Mouse (Mus musculus) lung, postnatal 0 days (tissue): ENCODE measurements around the gene Clcn7. TPM values are rescaled to one million over a fixed set of nuclear protein-coding genes. Genes with fewer than 3 reads are reported as not detected.
"Not testable (repeated sequence)": the region's sequence is repeated elsewhere in the genome, so short reads cannot be mapped to it uniquely, and the experiment has no call there.

Experiments
- ATAC-seq: fragments of 200-750 bp; cut with Nextera tagmentation; 2 replicates; pipeline ENCODE4 v1.8.0; 2017; ENCODE audit warnings: moderate library complexity
- DNase-seq: peaks from one replicate; pipeline ENCODE4 v3.0.0-alpha.2; 2016; ENCODE audit warnings: low spot score
- H3K27ac ChIP-seq: fragments of 300-500 bp; sonication (generic); 2 replicates; pipeline ENCODE4 v1.5.1; 2014; ENCODE audit warnings: antibody characterized with exemption, mild to moderate bottlenecking, low read length, mixed read lengths
- H3K27me3 ChIP-seq: fragments of 300-500 bp; sonication (generic); replicated peaks from 2 replicates; pipeline ENCODE4 v1.6.1; 2014; ENCODE audit warnings: low read length, mixed read lengths; ENCODE audit not compliant: insufficient read depth
- H3K36me3 ChIP-seq: fragments of 300-500 bp; sonication (generic); 2 replicates; pipeline ENCODE4 v1.6.1; 2014; ENCODE audit warnings: low read length, mixed read lengths; ENCODE audit not compliant: insufficient read depth
- H3K4me1 ChIP-seq: fragments of 300-500 bp; sonication (generic); 2 replicates; pipeline ENCODE4 v1.6.1; 2014; ENCODE audit warnings: antibody characterized with exemption, low read depth, low read length, mixed read lengths; ENCODE audit not compliant: insufficient read depth
- H3K4me2 ChIP-seq: fragments of 300-500 bp; sonication (generic); replicated peaks from 2 replicates; pipeline ENCODE4 v1.6.1; 2014; ENCODE audit warnings: low read depth, mild to moderate bottlenecking, low read length, moderate library complexity, mixed read lengths
- H3K4me3 ChIP-seq: fragments of 300-500 bp; sonication (generic); 2 replicates; pipeline ENCODE4 v1.5.1; 2014; ENCODE audit warnings: low read depth, low read length
- H3K9ac ChIP-seq: fragments of 300-500 bp; sonication (generic); replicated peaks from 2 replicates; pipeline ENCODE4 v1.6.1; 2014; ENCODE audit warnings: low read depth, mild to moderate bottlenecking
- H3K9me3 ChIP-seq: fragments of 300-500 bp; sonication (generic); 2 replicates; pipeline ENCODE4 v1.6.1; 2016; ENCODE audit warnings: low read length, mixed read lengths
- CTCF ChIP-seq: IDR thresholded peaks from 2 replicates; pipeline ENCODE4 v1.5.1; 2016; ENCODE audit warnings: antibody characterized with exemption, mild to moderate bottlenecking
- EP300 ChIP-seq: IDR thresholded peaks from 2 replicates; pipeline ENCODE4 v1.6.1; 2016; ENCODE audit warnings: antibody characterized with exemption, mild to moderate bottlenecking, control low read depth
- WGBS: fragments of 180-500 bp; shearing (Covaris S2); extraction: QIAGEN DNeasy Blood & Tissue Kit; methylation state at CpG from one replicate; pipeline ENCODE4 v1.1.7; 2014; 5-methylcytosine and 5-hydroxymethylcytosine counted together
- polyA plus RNA-seq: library from polyadenylated mRNA; unstranded; fragments of >200 nt; fragmentation: Nextera tagmentation; extraction: Ambion mirVana; gene quantifications from 2 replicates; pipeline ENCODE4 v1.2.1, GENCODE M21; 2015

The Clcn7 gene
- polyA plus RNA-seq, 1 experiment from 2014 or later: 19.2 TPM

GRCm38 (mm10) chr17:25120406-25120805, 12.8 kb upstream of the Clcn7 start, which contains the start of gene Ptx4:
Gene Ptx4 (plus strand): TSS chr17:25120760.
- 38% methylated on average over 3 of the region's 3 CpGs for WGBS
- no peak within 1 kb of the TSS for H3K4me3 ChIP-seq
- H3K9ac ChIP-seq: no peak within 1 kb of the TSS
- DNase-seq (no peak), ATAC-seq (no peak)
- TF ChIP-seq CTCF (no peak), EP300 (no peak)
- H3K9me3 ChIP-seq: no peaks in the 10 kb centered on the region
- H3K27me3 ChIP-seq: no peaks in the 10 kb centered on the region
- no peak within 1 kb of the TSS for H3K4me2 ChIP-seq
- peaks cover 6% of the 10 kb centered on the region; the same call in 1 of the 2 replicates for H3K4me1 ChIP-seq
- H3K36me3 ChIP-seq: no peaks in the 10 kb centered on the region
- no peak within 1 kb of the TSS for H3K27ac ChIP-seq

DNA sequence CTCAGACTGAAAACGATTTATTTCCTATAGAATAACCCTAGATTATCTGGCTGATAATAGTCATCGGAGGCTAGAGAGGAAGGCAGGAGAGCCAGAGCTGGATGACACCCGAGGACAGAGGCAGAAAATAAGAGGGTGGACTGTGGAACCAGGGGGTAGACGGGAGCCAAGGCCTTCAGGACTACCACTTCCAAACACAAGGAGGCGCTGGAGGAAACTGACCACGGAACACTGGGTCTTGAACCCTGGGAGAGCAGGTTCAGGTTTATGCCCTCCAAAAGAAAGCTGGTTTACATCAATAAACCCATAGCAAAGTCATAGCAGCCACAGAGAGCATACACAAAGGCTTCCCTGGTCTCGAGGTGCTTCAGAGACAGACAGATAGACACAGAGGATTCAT, 9.2 kb upstream of the Clcn7 start:
- H3K4me3 ChIP-seq: no peak overlapping the region
- DNase-seq (no peak), ATAC-seq (no peak)
- no peak overlapping the region for H3K27ac ChIP-seq
- H3K4me2 ChIP-seq: no peak overlapping the region
- H3K4me1 ChIP-seq: no peaks in the 10 kb centered on the region
- H3K9ac ChIP-seq: no peak overlapping the region
- TF ChIP-seq CTCF (peak; percentile 63), EP300 (no peak)
- no peaks in the 10 kb centered on the region for H3K9me3 ChIP-seq
- H3K27me3 ChIP-seq: no peaks in the 10 kb centered on the region
- 23% methylated on average over 7 of the region's 7 CpGs for WGBS
- no peaks in the 10 kb centered on the region for H3K36me3 ChIP-seq

DNA sequence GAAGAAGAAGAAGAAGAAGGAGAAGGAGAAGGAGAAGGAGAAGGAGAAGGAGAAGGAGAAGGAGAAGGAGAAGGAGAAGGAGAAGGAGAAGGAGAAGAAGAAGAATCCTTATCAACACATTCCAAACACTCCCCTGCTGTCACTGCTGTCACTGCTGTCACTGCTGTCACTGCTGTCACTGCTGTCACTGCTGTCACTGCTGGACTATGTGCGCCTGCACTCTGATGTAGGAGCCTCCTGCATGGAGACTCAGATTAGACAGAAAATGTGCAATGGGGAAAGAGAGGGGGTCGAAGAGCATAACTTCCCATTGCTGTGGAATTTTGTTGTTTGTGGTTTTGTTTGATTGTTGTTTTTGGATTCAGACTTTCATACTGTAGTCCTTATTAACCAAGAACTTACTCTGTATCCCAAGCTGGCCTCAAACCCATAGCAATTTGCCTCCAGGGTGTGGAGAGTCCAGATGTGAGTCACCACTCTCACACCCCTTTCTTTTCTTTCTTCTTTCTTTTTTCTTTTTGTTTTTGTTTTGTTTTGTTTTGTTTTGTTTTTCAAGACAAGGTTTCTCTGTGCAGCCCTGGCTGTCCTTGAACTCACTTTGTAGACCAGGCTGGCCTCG, 7.6 kb upstream of the Clcn7 start:
- not testable (repeated sequence) for H3K9me3 ChIP-seq, H3K27me3 ChIP-seq, H3K27ac ChIP-seq, H3K9ac ChIP-seq, H3K36me3 ChIP-seq, H3K4me1 ChIP-seq, DNase-seq, H3K4me3 ChIP-seq, H3K4me2 ChIP-seq, ATAC-seq
- WGBS: 58% methylated on average over 3 of the region's 3 CpGs

DNA sequence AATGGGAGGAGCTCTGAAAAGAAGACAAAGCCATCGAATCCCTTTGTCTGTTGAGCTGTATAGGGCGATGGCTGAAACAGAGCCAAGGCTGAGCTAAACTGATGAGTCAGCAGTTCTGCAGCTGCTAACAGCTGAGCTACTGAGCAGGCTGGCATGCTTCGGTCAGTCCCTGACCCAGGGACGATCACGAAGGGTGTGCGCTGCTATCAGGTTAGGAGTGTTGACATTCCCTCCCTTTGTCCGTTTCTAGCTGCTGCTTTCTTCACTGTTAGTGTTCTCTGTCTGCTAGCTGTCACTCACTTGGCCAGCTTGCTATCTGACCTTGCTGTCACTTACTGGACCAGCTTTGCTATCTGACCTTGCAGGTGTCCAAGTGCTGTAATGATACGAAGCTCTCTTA, 6.1 kb upstream of the Clcn7 start:
- Histone ChIP-seq H3K9ac (no peak overlapping the region), H3K4me2 (no peak overlapping the region), H3K4me1 (no peaks in the 10 kb centered on the region), H3K27ac (no peak overlapping the region), H3K9me3 (no peaks in the 10 kb centered on the region), H3K36me3 (no peaks in the 10 kb centered on the region), H3K27me3 (no peaks in the 10 kb centered on the region), H3K4me3 (no peak overlapping the region)
- WGBS: 28% methylated on average over 8 of the region's 8 CpGs
- ATAC-seq (peak; percentile 30; the same call in 1 of the 2 replicates), DNase-seq (no peak)
- TF ChIP-seq CTCF: no peak
- TF ChIP-seq EP300: no peak

DNA sequence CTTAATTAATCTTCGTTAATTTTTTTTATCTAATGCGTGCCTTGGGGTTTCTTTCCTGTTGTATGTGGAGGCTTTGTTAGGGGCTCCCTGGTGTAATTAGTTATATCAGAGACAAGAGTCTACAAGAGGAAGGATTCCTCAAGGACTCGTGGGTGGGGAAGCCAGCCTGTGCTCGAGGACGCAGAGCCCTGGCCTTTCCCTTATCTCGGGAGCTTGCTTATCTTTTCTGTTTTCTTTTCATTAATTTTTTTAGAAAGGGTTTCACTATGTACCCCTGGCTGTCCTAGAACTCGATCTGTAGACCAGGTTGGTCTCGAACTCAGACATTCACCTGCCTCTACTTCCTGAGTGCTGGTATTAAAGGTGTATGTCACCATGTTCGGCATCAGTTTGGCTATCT, 5.5 kb upstream of the Clcn7 start:
- TF ChIP-seq EP300 (no peak), CTCF (no peak)
- ATAC-seq: no peak
- Histone ChIP-seq H3K27me3 (no peaks in the 10 kb centered on the region), H3K4me3 (no peak overlapping the region), H3K27ac (no peak overlapping the region), H3K36me3 (no peaks in the 10 kb centered on the region), H3K9ac (no peak overlapping the region), H3K9me3 (no peaks in the 10 kb centered on the region), H3K4me2 (no peak overlapping the region), H3K4me1 (no peaks in the 10 kb centered on the region)
- no peak for DNase-seq
- 46% methylated on average over 9 of the region's 9 CpGs for WGBS

GRCm38 (mm10) chr17:25130060-25130459, 3.1 kb upstream of the Clcn7 start:
- DNase-seq (no peak), ATAC-seq (no peak)
- 76% methylated on average over 1 of the region's 1 CpGs for WGBS
- H3K4me3 ChIP-seq: no peak overlapping the region
- no peak overlapping the region for H3K4me2 ChIP-seq
- H3K4me1 ChIP-seq: peaks cover 5% of the 10 kb centered on the region
- no peaks in the 10 kb centered on the region for H3K27me3 ChIP-seq
- no peak overlapping the region for H3K27ac ChIP-seq
- H3K9ac ChIP-seq: no peak overlapping the region
- H3K9me3 ChIP-seq: no peaks in the 10 kb centered on the region
- TF ChIP-seq CTCF: peak; percentile 41
- TF ChIP-seq EP300: no peak
- no peaks in the 10 kb centered on the region for H3K36me3 ChIP-seq

DNA sequence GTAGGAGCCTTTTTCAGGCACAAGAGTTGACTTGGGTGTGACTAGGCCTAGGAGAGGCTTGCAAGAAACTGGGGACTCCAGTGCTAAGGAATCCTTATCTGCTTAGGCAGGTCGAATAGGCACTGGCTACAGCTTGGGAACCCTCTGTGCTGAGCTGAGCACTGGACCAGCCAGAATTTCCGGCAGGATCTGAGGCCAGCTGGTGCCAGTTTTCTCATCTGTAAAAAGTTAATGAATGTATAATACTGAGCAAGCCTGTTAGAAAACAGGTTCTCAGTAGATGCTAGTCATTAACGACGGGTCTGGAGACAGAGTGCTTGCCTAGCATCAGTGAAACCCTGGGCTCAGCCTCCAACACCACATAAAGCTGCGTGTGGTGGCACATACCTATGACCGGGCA, 2.4 kb downstream of the Clcn7 start:
- Histone ChIP-seq H3K9ac (no peak overlapping the region), H3K4me2 (no peak overlapping the region), H3K27me3 (no peaks in the 10 kb centered on the region), H3K4me3 (no peak overlapping the region), H3K36me3 (no peaks in the 10 kb centered on the region), H3K4me1 (peaks cover 5% of the 10 kb centered on the region), H3K27ac (no peak overlapping the region), H3K9me3 (no peaks in the 10 kb centered on the region)
- no peak for DNase-seq
- TF ChIP-seq CTCF: no peak
- TF ChIP-seq EP300: no peak
- no peak for ATAC-seq
- WGBS: 81% methylated on average over 6 of the region's 6 CpGs
